Mouse (Mus musculus) heart, embryonic 10.5 days (tissue): ENCODE data around the gene Ptp4a2. TPM values are rescaled to one million over a fixed set of nuclear protein-coding genes. Genes with fewer than 3 reads are reported as not detected.
"Not testable (repeated sequence)": the region's sequence is repeated elsewhere in the genome, so short reads cannot be mapped to it uniquely, and the experiment has no call there.

Experiments
- DNase-seq: peaks from one replicate; pipeline ENCODE4 v3.0.0-alpha.2; 2017; ENCODE audit warnings: low spot score
- H3K27ac ChIP-seq: fragments of 300-500 bp; sonication (generic); 2 replicates; pipeline ENCODE4 v1.5.1; 2016; ENCODE audit warnings: mild to moderate bottlenecking
- H3K27me3 ChIP-seq: fragments of 300-500 bp; sonication (generic); 2 replicates; pipeline ENCODE4 v1.6.1; 2016; ENCODE audit warnings: mild to moderate bottlenecking; ENCODE audit not compliant: poor library complexity, insufficient read depth, severe bottlenecking
- H3K36me3 ChIP-seq: fragments of 300-500 bp; sonication (generic); 2 replicates; pipeline ENCODE4 v1.6.1; 2016; ENCODE audit warnings: mild to moderate bottlenecking, moderate library complexity
- H3K4me1 ChIP-seq: fragments of 300-500 bp; sonication (generic); 2 replicates; pipeline ENCODE4 v1.6.1; 2016; ENCODE audit warnings: mild to moderate bottlenecking
- H3K4me3 ChIP-seq: fragments of 300-500 bp; sonication (generic); 2 replicates; pipeline ENCODE4 v1.5.1; 2016; ENCODE audit warnings: mild to moderate bottlenecking, moderate library complexity
- H3K9me3 ChIP-seq: fragments of 300-500 bp; sonication (generic); 2 replicates; pipeline ENCODE4 v1.6.1; 2016; ENCODE audit warnings: mild to moderate bottlenecking, moderate library complexity
- WGBS: fragments of 180-500 bp; shearing (Covaris S2); methylation state at CpG from one replicate; pipeline ENCODE4 v1.1.7; 2016; 5-methylcytosine and 5-hydroxymethylcytosine counted together
- polyA plus RNA-seq: library from polyadenylated mRNA; unstranded; fragments of >200 nt; fragmentation: Nextera tagmentation; extraction: Ambion mirVana; gene quantifications from 2 replicates; pipeline ENCODE4 v1.2.1, GENCODE M21; 2016

The Ptp4a2 gene
- polyA plus RNA-seq, 1 experiment from 2014 or later: 351 TPM

- Histone ChIP-seq H3K4me1 (no peaks in the 10 kb centered on the region), H3K4me3 (no peak overlapping the region), H3K27me3 (no peaks in the 10 kb centered on the region), H3K36me3 (no peaks in the 10 kb centered on the region), H3K27ac (no peak overlapping the region), H3K9me3 (no peaks in the 10 kb centered on the region)
- WGBS: 86% methylated on average over 3 of the region's 3 CpGs
- no peak for DNase-seq
These were observed 51.3 kb downstream of the Ptp4a2 start for GRCm38 (mm10) chr4:129862357-129862756.

DNA sequence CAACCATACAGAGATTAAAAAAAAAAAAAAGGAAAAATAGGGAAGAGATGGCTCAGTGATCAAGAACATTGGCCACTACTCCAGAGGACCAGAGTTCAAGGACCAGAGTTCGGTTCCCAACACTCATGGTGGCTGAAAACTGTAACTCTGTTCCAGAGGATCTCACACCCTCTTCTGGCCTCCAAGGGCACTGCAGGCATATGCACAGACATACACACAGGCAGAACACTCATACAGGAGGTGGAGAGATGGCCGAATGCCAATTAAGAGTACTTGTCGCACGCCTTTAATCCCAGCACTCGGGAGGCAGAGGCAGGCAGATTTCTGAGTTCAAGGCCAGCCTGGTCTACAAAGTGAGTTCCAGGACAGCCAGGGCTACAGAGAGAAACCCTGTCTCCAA lies 55.2 kb downstream of the Ptp4a2 start:
- 97% methylated on average over 5 of the region's 5 CpGs for WGBS

DNA sequence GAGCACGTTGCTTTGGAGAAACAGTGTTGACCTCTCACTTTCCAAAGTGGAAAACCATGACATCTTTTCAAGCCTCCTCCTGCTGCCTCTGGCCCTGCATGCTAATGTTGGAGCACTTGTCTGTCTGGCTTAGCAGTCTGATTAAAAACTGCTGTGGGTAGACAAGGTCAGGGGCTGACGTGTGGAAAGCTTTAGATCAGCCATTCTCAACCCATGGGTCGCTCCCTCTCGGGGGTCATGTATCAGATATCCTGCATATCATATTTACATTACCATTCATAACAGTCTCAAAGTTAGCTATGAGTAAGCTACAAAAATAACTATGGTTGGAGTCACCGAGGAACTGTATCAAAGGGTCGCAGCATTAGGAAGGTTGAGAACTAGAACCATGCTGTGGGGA lies 57.2 kb downstream of the Ptp4a2 start:
- Histone ChIP-seq H3K4me3 (no peak overlapping the region), H3K4me1 (peaks cover 23% of the 10 kb centered on the region), H3K27me3 (no peaks in the 10 kb centered on the region), H3K36me3 (no peaks in the 10 kb centered on the region), H3K27ac (peak overlapping the region; percentile 74; the same call in 1 of the 2 replicates), H3K9me3 (no peaks in the 10 kb centered on the region)
- no peak for DNase-seq
- WGBS: 40% methylated on average over 6 of the region's 6 CpGs

More for the DNA sequence above, 55.2 kb downstream of the Ptp4a2 start:
- H3K4me3 ChIP-seq, DNase-seq, H3K9me3 ChIP-seq, H3K27ac ChIP-seq, H3K36me3 ChIP-seq, H3K27me3 ChIP-seq: not testable (repeated sequence)
- peaks cover 10% of the 10 kb centered on the region for H3K4me1 ChIP-seq

DNA sequence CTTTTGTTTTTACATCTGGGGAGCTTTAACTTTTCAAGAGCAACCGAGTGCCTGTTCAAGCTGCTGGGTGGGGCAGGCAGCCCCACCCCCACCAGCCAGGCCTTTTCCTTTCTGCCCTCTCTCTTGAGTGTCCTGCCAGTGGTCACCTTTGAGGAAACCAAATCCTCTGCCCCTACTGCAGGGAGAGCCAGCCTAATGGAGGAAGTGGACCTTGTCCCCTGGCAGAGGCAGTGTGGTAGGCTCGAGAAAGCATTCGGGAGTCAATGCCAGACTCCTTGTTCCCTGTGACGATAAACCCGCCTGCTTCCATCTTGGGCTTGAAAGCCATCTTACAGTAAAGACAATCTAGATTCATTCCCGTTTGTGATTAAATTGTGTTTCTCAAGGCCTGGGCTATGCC lies 59.5 kb downstream of the Ptp4a2 start:
- DNase-seq: no peak
- H3K27me3 ChIP-seq: no peaks in the 10 kb centered on the region
- peak overlapping the region; percentile 23; the same call in 1 of the 2 replicates for H3K27ac ChIP-seq
- H3K36me3 ChIP-seq: no peaks in the 10 kb centered on the region
- H3K4me1 ChIP-seq: peaks cover 25% of the 10 kb centered on the region
- no peaks in the 10 kb centered on the region for H3K9me3 ChIP-seq
- 82% methylated on average over 6 of the region's 6 CpGs for WGBS
- no peak overlapping the region for H3K4me3 ChIP-seq

GRCm38 (mm10) chr4:129872376-129872922 lies 61.4 kb downstream of the Ptp4a2 start:
- no peaks in the 10 kb centered on the region for H3K9me3 ChIP-seq
- H3K27me3 ChIP-seq: no peaks in the 10 kb centered on the region
- 64% methylated on average over 9 of the region's 9 CpGs for WGBS
- no peaks in the 10 kb centered on the region for H3K36me3 ChIP-seq
- peak overlapping the region; percentile 69 for H3K27ac ChIP-seq
- no peak overlapping the region for H3K4me3 ChIP-seq
- no peak for DNase-seq
- peaks cover 41% of the 10 kb centered on the region for H3K4me1 ChIP-seq

- H3K9me3 ChIP-seq: no peaks in the 10 kb centered on the region
- H3K4me1 ChIP-seq: peaks cover 40% of the 10 kb centered on the region
- H3K27me3 ChIP-seq: no peaks in the 10 kb centered on the region
- no peak for DNase-seq
- 83% methylated on average over 10 of the region's 10 CpGs for WGBS
- no peak overlapping the region for H3K4me3 ChIP-seq
- H3K36me3 ChIP-seq: no peaks in the 10 kb centered on the region
- no peak overlapping the region for H3K27ac ChIP-seq
These were observed 63.8 kb downstream of the Ptp4a2 start for GRCm38 (mm10) chr4:129874805-129875204.

- no peaks in the 10 kb centered on the region for H3K36me3 ChIP-seq
- H3K9me3 ChIP-seq: no peaks in the 10 kb centered on the region
- no peak overlapping the region for H3K4me3 ChIP-seq
- peaks cover 42% of the 10 kb centered on the region for H3K4me1 ChIP-seq
- no peak for DNase-seq
- H3K27ac ChIP-seq: no peak overlapping the region
- WGBS: 82% methylated on average over 11 of the region's 11 CpGs
- no peaks in the 10 kb centered on the region for H3K27me3 ChIP-seq
These were observed 64.4 kb downstream of the Ptp4a2 start for GRCm38 (mm10) chr4:129875406-129875805.

DNA sequence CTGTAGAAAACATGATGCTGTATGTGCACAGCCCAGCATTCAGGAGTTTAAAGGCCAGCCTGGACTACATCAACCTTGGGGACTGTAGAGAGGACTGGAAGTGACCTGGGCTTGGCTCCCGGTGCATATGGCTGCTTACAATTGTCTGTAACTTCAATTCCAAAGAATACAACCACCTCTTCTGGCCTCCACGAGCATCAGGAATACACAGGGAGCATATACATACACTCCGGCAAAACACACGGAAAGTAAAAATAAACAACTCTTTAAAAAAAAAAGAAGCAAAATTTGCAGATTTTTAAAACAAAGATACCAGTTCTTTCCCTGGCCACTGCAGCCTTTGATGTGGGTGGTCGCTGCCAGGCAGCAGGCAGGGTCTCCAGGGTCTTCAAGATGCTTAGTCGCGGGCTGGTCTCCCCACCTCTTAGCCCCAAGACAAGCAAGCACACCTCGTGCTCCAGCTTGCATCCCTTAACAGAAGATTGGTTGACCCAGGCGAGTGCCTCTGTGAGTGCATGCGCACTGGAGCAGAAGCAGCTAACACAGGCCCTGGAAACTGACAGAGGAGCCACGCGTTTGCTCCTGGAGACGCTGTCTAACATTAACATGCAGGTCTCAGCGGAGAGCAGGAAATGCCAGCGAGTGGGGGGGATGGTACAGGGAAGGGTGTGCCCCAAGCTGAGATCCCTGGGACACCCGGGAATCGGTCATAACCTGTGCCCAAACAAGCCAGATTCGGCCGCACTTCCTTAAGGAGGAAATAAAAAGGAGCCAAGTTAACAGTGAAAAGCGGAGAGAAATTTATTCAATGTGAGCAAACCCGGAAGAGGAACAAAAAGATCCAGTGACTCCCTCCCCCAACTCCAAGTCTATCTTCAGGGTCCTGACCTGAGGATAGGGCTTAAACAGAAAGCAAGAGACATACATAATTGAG lies 66.1 kb downstream of the Ptp4a2 start:
- peak overlapping the region; percentile 46 for H3K4me3 ChIP-seq
- no peaks in the 10 kb centered on the region for H3K27me3 ChIP-seq
- H3K4me1 ChIP-seq: peaks cover 56% of the 10 kb centered on the region
- DNase-seq: peak; percentile 91
- 15% methylated on average over 21 of the region's 21 CpGs for WGBS
- no peaks in the 10 kb centered on the region for H3K9me3 ChIP-seq
- peak overlapping the region; percentile 89 for H3K27ac ChIP-seq
- H3K36me3 ChIP-seq: no peaks in the 10 kb centered on the region

- peaks cover 57% of the 10 kb centered on the region for H3K4me1 ChIP-seq
- H3K4me3 ChIP-seq: peak overlapping the region; percentile 46
- no peaks in the 10 kb centered on the region for H3K9me3 ChIP-seq
- H3K36me3 ChIP-seq: no peaks in the 10 kb centered on the region
- no peak for DNase-seq
- WGBS: 62% methylated on average over 11 of the region's 11 CpGs
- peak overlapping the region; percentile 89 for H3K27ac ChIP-seq
- no peaks in the 10 kb centered on the region for H3K27me3 ChIP-seq
These were observed 67.1 kb downstream of the Ptp4a2 start for GRCm38 (mm10) chr4:129877967-129878655.

- H3K4me1 ChIP-seq: peaks cover 55% of the 10 kb centered on the region
- no peaks in the 10 kb centered on the region for H3K27me3 ChIP-seq
- no peak overlapping the region for H3K4me3 ChIP-seq
- H3K36me3 ChIP-seq: no peaks in the 10 kb centered on the region
- no peak overlapping the region for H3K27ac ChIP-seq
- no peaks in the 10 kb centered on the region for H3K9me3 ChIP-seq
- 78% methylated on average over 8 of the region's 8 CpGs for WGBS
- DNase-seq: no peak
These were observed 67.7 kb downstream of the Ptp4a2 start for GRCm38 (mm10) chr4:129878656-129879145.

DNA sequence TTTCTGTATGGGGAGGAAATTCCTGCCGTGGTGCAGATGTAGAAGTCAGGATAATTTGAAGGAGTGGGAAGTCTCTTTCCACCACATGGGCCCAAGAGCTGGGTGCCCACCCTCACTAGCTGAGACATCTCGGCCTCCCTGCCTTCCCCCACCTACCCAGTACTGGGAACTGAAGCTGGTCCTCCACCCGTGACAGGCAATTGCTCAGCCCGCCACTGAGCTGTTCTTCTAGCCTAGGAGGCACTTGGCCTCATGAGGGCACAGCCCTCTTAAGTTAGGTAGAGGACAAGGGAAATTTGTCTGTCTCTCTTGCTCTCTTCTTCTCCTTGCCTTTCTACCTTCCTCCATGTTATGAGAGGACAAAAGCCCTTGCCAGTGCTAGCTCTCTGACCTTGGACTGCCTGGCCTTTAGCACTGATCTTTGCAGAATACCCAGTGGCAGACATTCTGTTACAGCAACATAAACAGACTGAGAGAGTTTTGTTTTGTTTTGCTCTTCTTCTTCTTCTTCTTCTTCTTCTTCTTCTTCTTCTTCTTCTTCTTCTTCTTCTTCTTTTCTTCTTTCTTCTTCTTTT lies 68.3 kb downstream of the Ptp4a2 start:
- no peak for DNase-seq
- Histone ChIP-seq H3K9me3 (no peaks in the 10 kb centered on the region), H3K27ac (peak overlapping the region; percentile 59; the same call in 1 of the 2 replicates), H3K4me1 (peaks cover 59% of the 10 kb centered on the region), H3K4me3 (no peak overlapping the region), H3K27me3 (no peaks in the 10 kb centered on the region), H3K36me3 (no peaks in the 10 kb centered on the region)
- 67% methylated on average over 4 of the region's 4 CpGs for WGBS

DNA sequence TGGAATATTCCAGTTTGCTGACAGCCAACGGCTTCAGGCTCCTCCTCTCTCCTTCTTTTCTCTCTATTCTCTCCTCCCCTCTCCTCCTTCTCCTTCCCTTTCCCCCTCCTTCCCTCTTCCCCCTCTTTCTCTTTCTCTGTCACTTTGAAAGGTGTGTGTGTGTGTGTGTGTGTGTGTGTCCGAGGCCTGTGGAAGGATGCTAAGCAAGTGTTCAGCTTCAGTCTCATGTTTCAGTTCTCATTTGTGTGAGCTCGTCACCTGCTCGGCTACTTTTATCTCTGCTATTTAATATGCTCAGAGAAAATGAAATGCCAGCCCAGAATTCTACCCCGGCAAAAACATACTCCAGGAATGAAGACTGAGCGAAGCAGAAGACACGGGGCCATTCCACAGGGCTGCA lies 69.6 kb downstream of the Ptp4a2 start:
- 84% methylated on average over 7 of the region's 7 CpGs for WGBS
- Histone ChIP-seq H3K4me1 (peaks cover 59% of the 10 kb centered on the region), H3K27me3 (no peaks in the 10 kb centered on the region), H3K4me3 (no peak overlapping the region), H3K9me3 (no peaks in the 10 kb centered on the region), H3K36me3 (no peaks in the 10 kb centered on the region), H3K27ac (no peak overlapping the region)
- no peak for DNase-seq
